Mouse (Mus musculus) heart, embryonic 11.5 days (tissue): ENCODE measurements around the gene Ppp3r2. TPM values are rescaled to one million over a fixed set of nuclear protein-coding genes. Genes with fewer than 3 reads are reported as not detected.

ENCODE experiments used
- polyA plus RNA-seq: library from polyadenylated mRNA; unstranded; fragments of >200 nt; fragmentation: Nextera tagmentation; extraction: Ambion mirVana; gene quantifications from 2 replicates; pipeline ENCODE4 v1.2.1, GENCODE M21; 2014

The Ppp3r2 gene
- polyA plus RNA-seq, 1 experiment from 2014 or later: 0.27 TPM

Other genes with a start within 250 kb of the Ppp3r2 start
- not detected in 2 replicates for gene Acnat1, start 208.1 kb downstream of the Ppp3r2 start, polyA plus RNA-seq
- gene Baat, start 175.5 kb downstream of the Ppp3r2 start, polyA plus RNA-seq: 0.10 TPM in 1 of 2 replicates, not detected in the other
- gene Mrpl50, start 160.9 kb downstream of the Ppp3r2 start, polyA plus RNA-seq: 71.8 and 72.9 TPM in 2 replicates
- gene Zfp189, start 160.8 kb downstream of the Ppp3r2 start, polyA plus RNA-seq: 6.8 and 7.3 TPM in 2 replicates
- gene Aldob, start 132.5 kb downstream of the Ppp3r2 start, polyA plus RNA-seq: 0.17 and 0.79 TPM in 2 replicates
- gene Tmem246, start 84.1 kb downstream of the Ppp3r2 start, polyA plus RNA-seq: 41.8 and 47.8 TPM in 2 replicates
- 35.3 and 35.8 TPM in 2 replicates for gene Rnf20, start 50.0 kb downstream of the Ppp3r2 start, polyA plus RNA-seq
- 2.4 TPM in 2 replicates for gene Grin3a, start 163.7 kb upstream of the Ppp3r2 start, polyA plus RNA-seq